Mouse (Mus musculus) kidney, adult 2 months (tissue): ENCODE data around the gene Rbbp5.

Source experiments
- CTCF ChIP-seq: fragments of 200-500 bp; conservative IDR thresholded peaks from 2 replicates; pipeline ENCODE4 v1.5.1; 2011; ENCODE audit warnings: low read depth, mild to moderate bottlenecking, control low read depth, low read length, moderate library complexity, mixed read lengths; ENCODE audit not compliant: insufficient read depth, insufficient read length
- POLR2A ChIP-seq: fragments of 200-500 bp; IDR thresholded peaks from one replicate; pipeline ENCODE4 v1.6.1; 2011; ENCODE audit warnings: low read depth, low read length, control low read depth

DNA sequence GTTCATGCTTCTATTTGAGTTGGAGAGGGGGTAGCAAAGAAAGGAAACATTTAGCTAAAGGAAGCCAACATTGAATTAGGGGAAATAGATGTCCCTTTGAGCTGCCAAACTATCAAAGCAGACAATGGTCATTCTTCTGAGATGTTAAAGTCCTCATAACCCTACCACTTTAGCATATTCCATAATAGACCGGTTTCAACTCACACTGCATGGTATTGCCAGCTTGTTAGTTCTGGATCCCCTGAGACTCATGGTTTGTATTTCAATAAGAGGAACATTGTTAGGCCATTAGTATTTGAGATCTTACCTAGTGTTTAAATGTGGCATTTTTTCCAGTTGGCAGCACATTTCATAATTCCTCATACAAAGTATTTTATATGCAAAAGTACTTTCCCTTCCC, 40.2 kb upstream of the Rbbp5 start:
- no peak for TF ChIP-seq CTCF
- TF ChIP-seq POLR2A = no peak
